Mouse (Mus musculus) heart, postnatal 0 days (tissue): ENCODE results near the gene Gm20458.

Experiments used
- CTCF ChIP-seq: IDR thresholded peaks from 2 replicates; pipeline ENCODE4 v1.5.1; 2016; ENCODE audit warnings: antibody characterized with exemption, control low read depth, low read depth
- EP300 ChIP-seq: IDR thresholded peaks from 2 replicates; pipeline ENCODE4 v1.6.1; 2016; ENCODE audit warnings: antibody characterized with exemption, low read depth

DNA sequence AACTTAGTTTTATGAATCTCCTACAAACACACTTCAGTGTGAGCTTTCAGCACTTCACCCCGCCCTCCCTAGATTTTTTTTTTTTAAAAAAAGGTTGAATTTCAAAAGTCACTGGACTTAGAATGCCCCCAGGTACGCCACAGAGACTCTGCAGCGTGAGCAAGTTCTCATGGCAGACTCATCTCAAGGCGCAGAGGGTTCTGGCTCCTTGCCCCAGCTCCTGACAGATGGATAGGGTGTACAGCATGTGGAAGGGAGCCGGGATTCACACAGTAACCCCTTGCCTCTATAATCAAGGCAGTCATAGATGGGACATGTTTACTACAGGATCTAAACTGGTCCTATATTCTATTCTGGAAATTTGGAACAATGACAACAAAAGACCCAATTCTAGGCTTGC is 35.4 kb upstream of the Gm20458 start:
- TF ChIP-seq CTCF (no peak), EP300 (no peak)
